Mouse (Mus musculus) sigmoid colon, adult 10 weeks (tissue): Measurements from ENCODE around the gene Mindy2. TPM values are rescaled to one million over a fixed set of nuclear protein-coding genes. Genes with fewer than 3 reads are reported as not detected.

Experiments used
- polyA plus RNA-seq: library from polyadenylated mRNA; stranded (reverse); fragments of 350-450 nt; fragmentation: Illumina TruSeq; extraction: RNeasy Lipid Tissue Mini Kit (QIAGEN cat#74804); gene quantifications from one replicate; pipeline ENCODE4 v1.2.3, GENCODE M21; 2014; ENCODE audit warnings: low read depth, low replicate concordance

Gene Mindy2
- polyA plus RNA-seq, result 46.2 TPM

GRCm38 (mm10) chr9:70657013-70657967 is at the start of gene Mindy2:
Gene Mindy2, minus strand, starts transcription at chr9:70657174.

GRCm38 (mm10) chr9:70678682-70679131 is 21.7 kb upstream of the Mindy2 start, which contains the start of gene Adam10:
Gene Adam10, plus strand, starts transcription at chr9:70678997.

GRCm38 (mm10) chr9:70656130-70657007 is 605 bp downstream of the Mindy2 start, which contains the start of gene Gm10642:
Gene Gm10642, plus strand, starts transcription at chr9:70656251.

Other genes starting within 250 kb of the Mindy2 start
- 10.5 TPM for gene Ccnb2, start 235.6 kb downstream of the Mindy2 start, polyA plus RNA-seq
- gene Rnf111, start 153.4 kb downstream of the Mindy2 start, polyA plus RNA-seq, result 80.9 TPM
- 105 TPM for gene Sltm, start 114.4 kb downstream of the Mindy2 start, polyA plus RNA-seq
- gene Gm10642, start 923 bp downstream of the Mindy2 start, polyA plus RNA-seq, result not detected
- 221 TPM for gene Adam10, start 21.8 kb upstream of the Mindy2 start, polyA plus RNA-seq